Mouse (Mus musculus) intestine, postnatal 0 days (tissue): ENCODE measurements around the gene D8Ertd738e. TPM values are rescaled to one million over a fixed set of nuclear protein-coding genes. Genes with fewer than 3 reads are reported as not detected.
A peak's percentile ranks its signal among the peaks of the same experiment; 100 is the strongest.

ENCODE experiments used
- ATAC-seq: fragments of 200-750 bp; cut with Nextera tagmentation; 2 replicates; pipeline ENCODE4 v1.8.0; 2017; ENCODE audit warnings: mild to moderate bottlenecking, moderate TSS enrichment, moderate library complexity
- H3K27ac ChIP-seq: fragments of 300-500 bp; sonication (generic); 2 replicates; pipeline ENCODE4 v1.5.1; 2014; ENCODE audit warnings: mild to moderate bottlenecking, low read depth, low read length, moderate library complexity
- H3K27me3 ChIP-seq: fragments of 300-500 bp; sonication (generic); replicated peaks from 2 replicates; pipeline ENCODE4 v1.6.1; 2014; ENCODE audit warnings: low read length, mixed read lengths; ENCODE audit not compliant: control insufficient read depth, insufficient read depth
- H3K36me3 ChIP-seq: fragments of 300-500 bp; sonication (generic); 2 replicates; pipeline ENCODE4 v1.6.1; 2014; ENCODE audit warnings: mild to moderate bottlenecking, moderate library complexity; ENCODE audit not compliant: control insufficient read depth, insufficient read depth
- H3K4me1 ChIP-seq: fragments of 300-500 bp; sonication (generic); replicated peaks from 2 replicates; pipeline ENCODE4 v1.6.1; 2014; ENCODE audit warnings: antibody characterized with exemption, low read length, mixed read lengths; ENCODE audit not compliant: control insufficient read depth, insufficient read depth
- H3K4me2 ChIP-seq: fragments of 300-500 bp; sonication (generic); replicated peaks from 2 replicates; pipeline ENCODE4 v1.6.1; 2014; ENCODE audit warnings: low read depth, mild to moderate bottlenecking, moderate library complexity
- H3K4me3 ChIP-seq: fragments of 300-500 bp; sonication (generic); 2 replicates; pipeline ENCODE4 v1.5.1; 2014; ENCODE audit warnings: low read depth, low read length
- H3K9ac ChIP-seq: fragments of 300-500 bp; sonication (generic); 2 replicates; pipeline ENCODE4 v1.6.1; 2014; ENCODE audit warnings: mild to moderate bottlenecking, low read depth, low read length
- H3K9me3 ChIP-seq: fragments of 300-500 bp; sonication (generic); 2 replicates; pipeline ENCODE4 v1.6.1; 2016; ENCODE audit warnings: mixed run types; ENCODE audit not compliant: control insufficient read depth
- CTCF ChIP-seq: sonication (generic); IDR thresholded peaks from 2 replicates; pipeline ENCODE4 v1.5.1; 2016; ENCODE audit warnings: low read depth, mild to moderate bottlenecking, control low read depth, antibody characterized with exemption, moderate library complexity
- WGBS: fragments of 180-500 bp; shearing (Covaris S2); extraction: QIAGEN DNeasy Blood & Tissue Kit; methylation state at CpG from one replicate; pipeline ENCODE4 v1.1.7; 2014; 5-methylcytosine and 5-hydroxymethylcytosine counted together
- polyA plus RNA-seq: library from polyadenylated mRNA; unstranded; fragments of >200 nt; fragmentation: Nextera tagmentation; extraction: Ambion mirVana; gene quantifications from 2 replicates; pipeline ENCODE4 v1.2.1, GENCODE M21; 2015

D8Ertd738e gene
- polyA plus RNA-seq, 1 experiment from 2014 or later, result 308 TPM

DNA sequence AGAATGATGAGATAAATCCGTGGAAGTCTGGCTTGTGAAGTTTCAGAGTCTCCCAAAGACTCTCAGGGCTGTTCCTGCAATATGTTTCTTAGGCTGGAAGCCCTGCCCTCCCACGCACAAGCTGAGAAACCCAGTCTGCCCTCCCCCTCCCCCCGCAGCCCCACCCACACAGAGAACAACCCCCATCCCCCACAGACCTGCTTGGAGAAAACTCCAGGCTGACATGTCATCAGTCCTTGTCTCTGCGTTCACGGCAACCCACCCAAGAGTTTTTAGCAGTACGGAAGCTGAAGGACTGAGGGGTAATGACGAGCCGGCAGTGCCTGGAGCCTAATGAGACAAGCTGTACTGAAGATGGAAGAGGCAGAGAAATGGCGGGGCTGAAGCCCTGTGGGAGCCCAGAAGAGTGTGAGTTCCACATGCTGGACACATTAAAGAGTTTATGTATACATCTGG, 35.1 kb upstream of the D8Ertd738e start:
- H3K4me1 ChIP-seq, result no peaks in the 10 kb centered on the region
- no peaks in the 10 kb centered on the region for H3K9me3 ChIP-seq
- H3K9ac ChIP-seq, result no peak overlapping the region
- no peak overlapping the region for H3K4me3 ChIP-seq
- TF ChIP-seq CTCF, result no peak
- 0 out of 2 replicates have a peak overlapping the region, but pooled peaks have one; percentile 13 for H3K4me2 ChIP-seq
- no peaks in the 10 kb centered on the region for H3K36me3 ChIP-seq
- H3K27ac ChIP-seq, result no peak overlapping the region
- no peak for ATAC-seq
- H3K27me3 ChIP-seq, result no peaks in the 10 kb centered on the region
- WGBS, result 20% methylated on average over 9 of the region's 9 CpGs

DNA sequence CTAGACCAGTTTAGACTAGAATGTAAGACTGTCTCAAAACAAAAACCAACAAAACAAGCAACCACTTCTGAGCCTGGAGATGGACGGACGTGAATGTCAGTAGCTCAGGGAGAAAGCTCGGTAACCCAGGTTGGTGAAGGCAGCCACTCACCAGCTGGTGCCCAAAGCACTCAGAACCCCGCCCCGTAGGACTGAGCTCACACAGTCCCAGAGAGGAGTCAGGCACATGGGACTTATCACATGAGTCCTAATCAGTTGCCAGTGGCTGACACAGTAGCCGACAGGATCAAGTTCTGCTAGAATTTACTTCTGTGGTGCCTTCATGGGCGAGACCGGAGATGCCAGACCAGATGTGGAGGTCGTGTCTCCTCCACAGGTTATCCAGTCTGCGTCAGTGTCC, 31.3 kb upstream of the D8Ertd738e start:
- TF ChIP-seq CTCF, result no peak
- H3K36me3 ChIP-seq, result no peaks in the 10 kb centered on the region
- H3K4me1 ChIP-seq, result no peaks in the 10 kb centered on the region
- H3K27ac ChIP-seq, result no peak overlapping the region
- no peaks in the 10 kb centered on the region for H3K27me3 ChIP-seq
- H3K4me3 ChIP-seq, result no peak overlapping the region
- WGBS, result 62% methylated on average over 10 of the region's 10 CpGs
- no peak overlapping the region for H3K9ac ChIP-seq
- ATAC-seq, result no peak
- no peak overlapping the region for H3K4me2 ChIP-seq
- no peaks in the 10 kb centered on the region for H3K9me3 ChIP-seq

DNA sequence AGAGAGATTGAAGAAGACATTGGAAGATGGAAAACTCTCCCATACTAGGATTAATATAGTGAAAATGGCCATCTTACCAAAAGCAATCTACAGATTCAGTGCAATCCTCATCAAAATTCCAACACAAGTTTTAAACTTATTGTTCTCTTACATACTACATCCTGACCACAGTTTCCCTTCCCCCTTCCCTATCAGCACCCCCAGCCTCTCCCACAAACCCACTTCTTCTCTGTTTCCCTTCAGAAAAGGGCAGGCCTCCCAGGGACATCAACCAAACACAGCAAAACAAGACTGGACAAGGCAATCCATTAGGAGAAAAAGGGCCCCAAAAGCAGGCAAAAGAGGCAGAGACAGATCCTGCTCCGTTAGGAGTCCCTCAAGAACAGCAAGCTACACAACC, 26.9 kb upstream of the D8Ertd738e start:
- Histone ChIP-seq H3K9me3 (no peaks in the 10 kb centered on the region), H3K4me1 (no peaks in the 10 kb centered on the region), H3K27ac (no peak overlapping the region), H3K4me3 (no peak overlapping the region), H3K4me2 (no peak overlapping the region), H3K36me3 (no peaks in the 10 kb centered on the region), H3K27me3 (no peaks in the 10 kb centered on the region), H3K9ac (no peak overlapping the region)
- ATAC-seq, result no peak
- TF ChIP-seq CTCF, result no peak
- 69% methylated on average over 1 of the region's 1 CpGs for WGBS

DNA sequence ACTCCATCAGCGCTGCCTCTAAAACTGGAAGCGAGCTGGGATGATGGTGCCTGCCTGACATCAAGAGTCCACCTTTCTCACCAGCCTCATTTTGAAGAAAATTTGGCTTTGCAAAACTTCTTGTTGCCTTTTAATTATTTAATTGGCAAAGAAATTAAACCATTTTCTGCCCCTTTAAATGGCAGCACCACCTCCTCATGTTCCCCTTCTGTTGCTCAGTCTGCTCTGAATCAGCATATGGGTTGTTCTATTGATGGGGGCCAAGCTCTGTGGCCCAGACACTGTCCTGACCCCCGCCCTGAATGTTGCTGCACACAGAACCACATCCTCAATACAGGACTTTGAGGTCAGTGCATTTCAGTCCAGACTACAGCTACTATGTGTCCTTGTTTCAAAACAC, 24.4 kb upstream of the D8Ertd738e start:
- 77% methylated on average over 3 of the region's 3 CpGs for WGBS
- Histone ChIP-seq H3K36me3 (peaks cover under 1% of the 10 kb centered on the region; the same call in 1 of the 2 replicates), H3K27ac (no peak overlapping the region), H3K4me1 (no peaks in the 10 kb centered on the region; the same call in 1 of the 2 replicates), H3K27me3 (no peaks in the 10 kb centered on the region), H3K9me3 (no peaks in the 10 kb centered on the region), H3K4me3 (no peak overlapping the region), H3K9ac (no peak overlapping the region), H3K4me2 (no peak overlapping the region)
- TF ChIP-seq CTCF, result no peak
- no peak for ATAC-seq

DNA sequence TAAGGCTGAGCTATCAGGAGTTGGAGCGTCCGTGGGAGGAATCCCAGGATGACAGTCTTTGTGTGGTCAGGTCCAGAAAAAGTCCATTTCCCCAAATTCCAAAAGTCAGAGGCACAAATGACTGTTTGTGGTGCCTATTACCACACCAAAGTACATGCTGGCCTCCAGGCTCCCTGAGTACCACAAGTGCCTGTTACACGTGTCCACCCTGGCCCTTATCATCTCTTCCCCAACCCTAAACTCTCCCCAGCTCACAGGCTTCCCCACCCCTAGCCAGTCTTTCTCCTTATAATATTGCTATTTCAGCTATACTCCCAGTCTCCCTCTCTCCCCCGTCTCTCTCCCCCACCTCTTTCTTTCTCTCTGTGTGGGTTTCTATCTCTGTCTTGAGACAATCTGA, 22.8 kb upstream of the D8Ertd738e start:
- Histone ChIP-seq H3K9ac (no peak overlapping the region), H3K9me3 (no peaks in the 10 kb centered on the region), H3K36me3 (peaks cover 7% of the 10 kb centered on the region; the same call in 1 of the 2 replicates), H3K4me1 (no peaks in the 10 kb centered on the region; the same call in 1 of the 2 replicates), H3K4me3 (no peak overlapping the region), H3K27ac (no peak overlapping the region), H3K4me2 (no peak overlapping the region), H3K27me3 (no peaks in the 10 kb centered on the region)
- no peak for TF ChIP-seq CTCF
- WGBS, result 78% methylated on average over 4 of the region's 4 CpGs
- no peak for ATAC-seq

DNA sequence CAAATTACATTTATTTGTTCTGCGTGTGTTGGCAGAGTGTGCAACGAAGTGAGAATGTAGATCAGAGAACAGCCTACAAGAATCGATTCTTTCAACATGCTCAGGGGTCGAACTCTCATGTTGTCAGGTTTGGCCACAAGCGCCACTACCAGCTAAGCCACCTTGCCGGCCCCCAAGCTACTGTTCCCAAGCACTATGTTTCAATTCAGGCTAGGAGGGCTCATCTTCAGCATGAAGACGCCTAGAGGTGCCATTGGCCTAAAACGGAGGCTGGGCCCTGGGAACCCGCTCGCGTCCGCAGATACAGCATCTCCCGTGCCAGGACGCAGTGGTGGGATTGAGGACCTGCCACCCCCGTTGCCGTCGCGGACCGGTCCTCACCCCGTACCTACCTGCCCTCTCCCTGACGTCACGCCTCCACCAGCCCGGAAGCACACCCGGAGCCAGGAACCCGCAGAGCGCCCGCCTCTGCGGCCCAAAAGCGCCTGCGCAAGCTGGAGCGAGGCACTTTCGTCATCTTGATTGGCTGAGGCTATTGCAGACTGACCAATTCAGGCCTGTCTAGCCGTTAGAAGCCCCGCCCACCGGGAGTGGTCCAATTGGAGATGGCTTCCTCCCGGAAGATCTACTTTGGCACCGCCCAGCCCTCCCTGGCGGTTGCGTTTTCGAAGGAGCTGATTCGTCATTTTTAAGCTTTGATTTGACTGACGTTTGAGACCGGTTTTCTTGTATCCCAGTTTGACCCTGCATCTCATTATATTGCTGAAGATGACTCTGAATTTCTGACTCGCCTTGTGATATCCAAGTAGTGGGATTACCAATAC, 20.6 kb upstream of the D8Ertd738e start, which contains the start of gene Ccdc130:
Gene Ccdc130, minus strand, starts transcription at position 431 of the 824 bp plus-strand sequence.
- Histone ChIP-seq H3K27ac (no peak within 1 kb of the TSS), H3K36me3 (peaks cover 25% of the 10 kb centered on the region), H3K4me2 (peak within 1 kb of the TSS; percentile 68), H3K27me3 (no peaks in the 10 kb centered on the region), H3K9me3 (no peaks in the 10 kb centered on the region), H3K4me1 (no peaks in the 10 kb centered on the region; the same call in 1 of the 2 replicates), H3K4me3 (peak within 1 kb of the TSS; percentile 58), H3K9ac (peak within 1 kb of the TSS; percentile 50)
- TF ChIP-seq CTCF, result no peak; the same call in 1 of the 2 replicates
- WGBS, result under 1% methylated on average over 44 of the region's 44 CpGs
- peak; percentile 100 for ATAC-seq
